Mouse (Mus musculus): ENCODE results near the gene Plbd2. TPM values are rescaled to one million over a fixed set of nuclear protein-coding genes. Genes with fewer than 3 reads are reported as not detected.

The Plbd2 gene
- total and polyA plus RNA-seq, 2 experiments from 2014 or later, result 35.2 to 53.9 TPM

DNA sequence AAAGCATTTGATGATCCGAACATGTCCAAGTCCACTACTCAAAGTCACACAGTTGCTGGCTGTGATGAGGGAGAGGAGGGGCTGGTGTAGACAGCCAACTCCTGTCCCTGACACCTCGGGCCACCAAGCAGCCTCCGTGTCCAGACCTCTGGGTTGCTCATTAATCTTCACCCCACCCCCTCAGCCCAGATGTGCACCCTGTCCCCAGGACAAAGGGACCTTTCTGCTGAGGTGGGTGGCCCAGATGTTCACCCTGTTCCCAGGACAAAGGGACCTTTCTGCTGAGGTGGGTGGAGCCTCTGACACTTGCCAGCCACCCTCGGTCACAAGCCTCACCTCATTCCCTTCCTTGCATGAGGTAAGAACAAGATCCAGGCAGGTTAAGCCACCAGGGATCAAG is 31.9 kb downstream of the Plbd2 start:
- Histone ChIP-seq H3K4me1 (ENCODE audit: insufficient read depth, low read length) (no peaks in the 10 kb centered on the region), H3K4me3 (ENCODE audit: low read length) (no peak overlapping the region), H3K4me2 (ENCODE audit: low read depth, low read length) (no peak overlapping the region), H3K36me3 (ENCODE audit: insufficient read depth, low read length) (no peaks in the 10 kb centered on the region), H3K9ac (replicated peaks; ENCODE audit: low read length) (no peak overlapping the region), H3K27me3 (ENCODE audit: insufficient read depth, low read length) (no peaks in the 10 kb centered on the region), H3K9me3 (ENCODE audit: low read length) (no peaks in the 10 kb centered on the region), H3K27ac (no peak overlapping the region)
- DNase-seq (ENCODE audit: low spot score), result no peak
- no peak for ATAC-seq
- WGBS, result 53% methylated on average over 4 of the region's 4 CpGs
- no peak for TF ChIP-seq CTCF (IDR thresholded peaks at IDR 0.05; ENCODE audit: low read depth)

- H3K27me3 ChIP-seq (ENCODE audit: insufficient read depth, low read length), result no peaks in the 10 kb centered on the region
- no peak for DNase-seq (ENCODE audit: low spot score)
- no peaks in the 10 kb centered on the region for H3K36me3 ChIP-seq (ENCODE audit: insufficient read depth, low read length)
- TF ChIP-seq CTCF (IDR thresholded peaks at IDR 0.05; ENCODE audit: low read depth), result no peak
- H3K4me2 ChIP-seq (ENCODE audit: low read depth, low read length), result no peak overlapping the region
- WGBS, result 86% methylated on average over 6 of the region's 6 CpGs
- H3K4me1 ChIP-seq (ENCODE audit: insufficient read depth, low read length), result no peaks in the 10 kb centered on the region
- no peak overlapping the region for H3K9ac ChIP-seq (replicated peaks; ENCODE audit: low read length)
- H3K9me3 ChIP-seq (ENCODE audit: low read length), result no peaks in the 10 kb centered on the region
- no peak for ATAC-seq
- no peak overlapping the region for H3K27ac ChIP-seq
- H3K4me3 ChIP-seq (ENCODE audit: low read length), result no peak overlapping the region
Measured at GRCm38 (mm10) chr5:120468830-120469229, 34.6 kb downstream of the Plbd2 start.

DNA sequence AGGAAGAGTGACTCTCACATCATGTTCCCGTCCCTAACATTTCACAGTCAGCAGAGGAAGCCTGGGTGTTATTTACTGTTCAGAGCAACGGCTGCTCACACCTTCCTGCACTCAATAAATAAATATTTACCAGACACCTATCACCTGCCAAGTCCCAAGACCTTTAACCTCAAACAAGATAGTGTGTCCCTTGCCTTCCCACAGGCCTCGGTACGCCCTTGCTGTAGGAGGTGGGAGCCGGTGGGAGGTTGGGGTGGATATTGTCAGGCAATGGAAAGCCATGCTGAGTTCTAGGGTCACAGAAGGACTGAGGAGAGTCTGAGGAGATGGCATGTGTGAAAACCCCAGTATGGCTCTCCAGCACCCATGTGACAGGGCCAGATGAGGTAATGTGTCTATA is 35.1 kb downstream of the Plbd2 start:
- H3K36me3 ChIP-seq (ENCODE audit: insufficient read depth, low read length), result no peaks in the 10 kb centered on the region
- H3K4me3 ChIP-seq (ENCODE audit: low read length), result no peak overlapping the region
- no peak for DNase-seq (ENCODE audit: low spot score)
- ATAC-seq, result no peak
- H3K4me1 ChIP-seq (ENCODE audit: insufficient read depth, low read length), result no peaks in the 10 kb centered on the region
- H3K9me3 ChIP-seq (ENCODE audit: low read length), result no peaks in the 10 kb centered on the region
- no peak overlapping the region for H3K4me2 ChIP-seq (ENCODE audit: low read depth, low read length)
- no peak for TF ChIP-seq CTCF (IDR thresholded peaks at IDR 0.05; ENCODE audit: low read depth)
- WGBS, result 80% methylated on average over 5 of the region's 5 CpGs
- H3K27ac ChIP-seq, result no peak overlapping the region
- H3K27me3 ChIP-seq (ENCODE audit: insufficient read depth, low read length), result no peaks in the 10 kb centered on the region
- H3K9ac ChIP-seq (replicated peaks; ENCODE audit: low read length), result no peak overlapping the region

GRCm38 (mm10) chr5:120467026-120467425 is 36.4 kb downstream of the Plbd2 start:
- H3K9me3 ChIP-seq (ENCODE audit: low read length), result no peaks in the 10 kb centered on the region
- peak; percentile 39 for DNase-seq (ENCODE audit: low spot score)
- 15% methylated on average over 4 of the region's 4 CpGs for WGBS
- H3K27ac ChIP-seq, result no peak overlapping the region
- peak overlapping the region; percentile 26 for H3K4me2 ChIP-seq (ENCODE audit: low read depth, low read length)
- peak; percentile 43; the same call in 1 of the 2 replicates for ATAC-seq
- no peaks in the 10 kb centered on the region for H3K27me3 ChIP-seq (ENCODE audit: insufficient read depth, low read length)
- H3K9ac ChIP-seq (replicated peaks; ENCODE audit: low read length), result no peak overlapping the region
- no peaks in the 10 kb centered on the region for H3K4me1 ChIP-seq (ENCODE audit: insufficient read depth, low read length)
- no peaks in the 10 kb centered on the region for H3K36me3 ChIP-seq (ENCODE audit: insufficient read depth, low read length)
- peak; percentile 41 for TF ChIP-seq CTCF (IDR thresholded peaks at IDR 0.05; ENCODE audit: low read depth)
- peak overlapping the region; percentile 19; the same call in 1 of the 2 replicates for H3K4me3 ChIP-seq (ENCODE audit: low read length)

- Histone ChIP-seq H3K36me3 (ENCODE audit: insufficient read depth, low read length) (no peaks in the 10 kb centered on the region), H3K4me3 (ENCODE audit: low read length) (no peak overlapping the region), H3K27me3 (ENCODE audit: insufficient read depth, low read length) (no peaks in the 10 kb centered on the region), H3K9me3 (ENCODE audit: low read length) (no peaks in the 10 kb centered on the region), H3K4me1 (ENCODE audit: insufficient read depth, low read length) (no peaks in the 10 kb centered on the region), H3K27ac (no peak overlapping the region), H3K4me2 (ENCODE audit: low read depth, low read length) (no peak overlapping the region), H3K9ac (replicated peaks; ENCODE audit: low read length) (no peak overlapping the region)
- no peak for TF ChIP-seq CTCF (IDR thresholded peaks at IDR 0.05; ENCODE audit: low read depth)
- DNase-seq (ENCODE audit: low spot score) (no peak), ATAC-seq (no peak)
- WGBS, result 75% methylated on average over 6 of the region's 6 CpGs
Measured at GRCm38 (mm10) chr5:120465860-120466259, 37.6 kb downstream of the Plbd2 start.

- ATAC-seq, result no peak
- Histone ChIP-seq H3K9me3 (ENCODE audit: low read length) (no peaks in the 10 kb centered on the region), H3K27ac (no peak overlapping the region), H3K36me3 (ENCODE audit: insufficient read depth, low read length) (no peaks in the 10 kb centered on the region), H3K4me1 (ENCODE audit: insufficient read depth, low read length) (no peaks in the 10 kb centered on the region), H3K27me3 (ENCODE audit: insufficient read depth, low read length) (no peaks in the 10 kb centered on the region), H3K4me3 (ENCODE audit: low read length) (no peak overlapping the region), H3K9ac (replicated peaks; ENCODE audit: low read length) (no peak overlapping the region), H3K4me2 (ENCODE audit: low read depth, low read length) (no peak overlapping the region)
- peak; percentile 59 for TF ChIP-seq CTCF (IDR thresholded peaks at IDR 0.05; ENCODE audit: low read depth)
- WGBS, result 38% methylated on average over 5 of the region's 5 CpGs
- no peak for DNase-seq (ENCODE audit: low spot score)
Measured at GRCm38 (mm10) chr5:120465062-120465461, 38.4 kb downstream of the Plbd2 start.

- H3K4me3 ChIP-seq (ENCODE audit: low read length), result no peak overlapping the region
- no peaks in the 10 kb centered on the region for H3K36me3 ChIP-seq (ENCODE audit: insufficient read depth, low read length)
- 84% methylated on average over 4 of the region's 4 CpGs for WGBS
- H3K9ac ChIP-seq (replicated peaks; ENCODE audit: low read length), result no peak overlapping the region
- H3K27ac ChIP-seq, result no peak overlapping the region
- no peaks in the 10 kb centered on the region for H3K9me3 ChIP-seq (ENCODE audit: low read length)
- no peaks in the 10 kb centered on the region for H3K27me3 ChIP-seq (ENCODE audit: insufficient read depth, low read length)
- no peaks in the 10 kb centered on the region for H3K4me1 ChIP-seq (ENCODE audit: insufficient read depth, low read length)
- no peak overlapping the region for H3K4me2 ChIP-seq (ENCODE audit: low read depth, low read length)
- ATAC-seq, result no peak
- peak; percentile 50 for DNase-seq (ENCODE audit: low spot score)
- TF ChIP-seq CTCF (IDR thresholded peaks at IDR 0.05; ENCODE audit: low read depth), result peak; percentile 71
Measured at GRCm38 (mm10) chr5:120464321-120464720, 39.1 kb downstream of the Plbd2 start.

Data from hindbrain, postnatal 0 days (tissue).